Mouse (Mus musculus): ENCODE measurements at regions not wholly inside any gene's neighbourhood (a gene's known extent, or its start where the extent isn't known, plus 50 kb on each side); places are given as distances from the start of the nearest gene placed in this dataset.
"Not testable (repeated sequence)": the region's sequence is repeated elsewhere in the genome, so short reads cannot be mapped to it uniquely, and the experiment has no call there.

DNA sequence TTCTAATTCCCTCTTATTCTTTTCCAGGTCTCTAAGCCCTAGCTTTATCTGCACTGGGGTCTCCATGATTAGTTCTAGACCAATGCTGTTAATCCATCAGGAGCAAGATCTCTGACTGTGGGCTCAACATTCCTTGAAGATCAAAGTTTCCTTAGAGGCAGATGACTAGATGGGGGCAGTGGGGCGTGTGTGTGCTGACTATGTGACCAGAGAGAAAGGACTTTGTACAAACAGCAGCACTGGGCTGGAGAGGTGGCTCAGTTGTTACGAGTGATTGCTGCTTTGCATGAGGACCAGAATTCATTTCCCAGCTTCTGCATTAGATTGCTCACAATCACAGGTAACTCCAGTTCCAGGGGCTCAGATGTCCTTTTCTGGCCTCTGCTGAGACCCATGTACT lies 250.1 kb upstream of the Zfp930 start:
- DNase-seq (ENCODE audit: low spot score), result peak; percentile 62

DNA sequence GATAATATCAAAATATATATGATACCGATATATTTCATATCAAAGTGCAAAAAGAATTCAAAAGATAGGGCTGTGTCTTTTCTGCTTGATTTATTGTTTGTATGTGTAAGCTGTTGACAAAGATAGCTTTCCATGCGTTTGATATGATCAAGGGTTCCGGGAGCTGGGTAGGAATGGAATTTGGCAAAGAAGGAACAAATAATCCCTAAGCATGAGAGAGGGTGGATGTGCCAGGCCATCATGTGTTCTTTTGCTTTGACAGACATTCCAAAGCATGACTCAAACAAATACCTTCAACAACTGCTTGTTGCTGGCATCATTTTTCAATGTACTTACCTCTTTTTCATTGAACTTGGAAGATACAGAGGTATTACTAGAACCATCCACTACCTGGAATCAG lies 246.9 kb upstream of the Zfp930 start:
- no peak for DNase-seq (ENCODE audit: low spot score)

DNA sequence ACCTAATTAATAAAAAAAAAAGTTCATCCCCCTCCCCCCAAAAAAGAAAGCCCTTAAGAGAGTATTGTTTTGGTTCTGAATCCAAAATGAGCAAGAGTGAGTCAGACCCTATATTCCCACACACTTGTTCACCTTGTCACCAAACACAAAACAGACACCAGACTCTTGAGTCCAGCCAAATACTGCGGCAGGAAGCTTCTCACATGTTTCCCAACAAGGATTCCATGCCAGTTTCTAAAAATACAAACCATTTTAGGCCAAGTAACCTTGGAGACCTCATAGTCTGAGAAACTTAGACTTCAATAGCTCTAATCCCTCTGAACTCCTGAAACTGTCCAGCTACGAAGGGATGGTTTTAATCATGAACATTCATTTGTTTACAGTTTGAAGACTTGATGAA lies 233.1 kb upstream of the Zfp930 start:
- no peak for DNase-seq (ENCODE audit: low spot score)

- no peak for DNase-seq (ENCODE audit: low spot score)
Measured at GRCm38 (mm10) chr8:68977159-68977558, 231.7 kb upstream of the Zfp930 start.

DNA sequence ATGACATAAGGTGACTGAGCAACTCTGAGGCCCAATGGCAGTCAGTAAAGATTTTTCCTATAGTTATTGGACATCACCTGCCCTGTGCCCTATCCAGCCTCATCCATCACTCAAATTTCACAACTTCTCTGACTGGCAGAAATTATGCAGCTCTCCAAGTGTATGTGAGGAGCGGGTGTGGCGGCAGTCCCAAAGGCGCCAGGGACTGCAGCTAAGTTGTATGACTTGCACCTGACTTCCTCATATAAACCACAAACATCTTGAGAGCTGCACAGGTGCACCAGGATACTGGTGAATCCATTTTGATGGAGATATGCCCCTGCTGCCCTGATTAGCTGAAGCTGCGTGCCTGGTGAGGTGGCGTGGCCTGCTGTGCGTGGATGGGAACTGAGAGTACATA lies 225.7 kb upstream of the Zfp930 start:
- not testable (repeated sequence) for DNase-seq (ENCODE audit: low spot score)

- no peak for DNase-seq (ENCODE audit: low spot score)
Measured at GRCm38 (mm10) chr8:68983691-68984090, 225.1 kb upstream of the Zfp930 start.

GRCm38 (mm10) chr8:68984487-68984886 lies 224.4 kb upstream of the Zfp930 start:
- no peak for DNase-seq (ENCODE audit: low spot score)

DNA sequence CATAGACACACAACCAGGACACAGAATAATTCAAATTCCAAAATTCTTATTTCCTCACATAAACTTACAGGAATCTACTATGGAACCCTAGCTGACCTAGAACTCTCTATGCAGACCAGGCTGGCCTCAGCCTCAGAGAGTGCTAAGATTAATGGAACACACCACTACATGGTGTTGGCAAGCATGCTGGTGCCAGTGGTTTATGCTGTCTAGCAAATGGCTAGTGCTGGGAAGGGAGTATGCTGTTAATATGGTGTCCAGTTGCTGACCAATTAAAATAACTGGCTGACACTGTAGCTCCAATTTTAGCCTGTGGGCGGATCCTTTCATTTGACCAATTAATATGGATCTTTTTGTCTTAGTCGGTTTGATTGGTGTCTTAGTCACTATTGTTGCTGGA lies 222.4 kb upstream of the Zfp930 start:
- DNase-seq (ENCODE audit: low spot score), result no peak

All from yolk sac, embryonic 10.5 days (tissue).